Mouse (Mus musculus) forebrain, embryonic 15.5 days (tissue): Measurements from ENCODE around the gene Il18. TPM values are rescaled to one million over a fixed set of nuclear protein-coding genes. Genes with fewer than 3 reads are reported as not detected.
A peak's percentile ranks its signal among the peaks of the same experiment; 100 is the strongest.

Source experiments
- ATAC-seq: fragments of 200-750 bp; cut with Nextera tagmentation; replicated peaks from 2 replicates; pipeline ENCODE4 v1.8.0; 2017; ENCODE audit warnings: mild to moderate bottlenecking, moderate TSS enrichment, moderate library complexity
- H3K27ac ChIP-seq: fragments of 300-500 bp; sonication (generic); replicated peaks from 2 replicates; pipeline ENCODE4 v1.5.1; 2015; ENCODE audit warnings: mild to moderate bottlenecking, inconsistent platforms
- H3K27me3 ChIP-seq: fragments of 300-500 bp; sonication (generic); 2 replicates; pipeline ENCODE4 v1.6.1; 2015; ENCODE audit warnings: inconsistent platforms
- H3K36me3 ChIP-seq: fragments of 300-500 bp; sonication (generic); 2 replicates; pipeline ENCODE4 v1.6.1; 2015; ENCODE audit warnings: mild to moderate bottlenecking, inconsistent platforms
- H3K4me1 ChIP-seq: fragments of 300-500 bp; sonication (generic); 2 replicates; pipeline ENCODE4 v1.6.1; 2015; ENCODE audit warnings: inconsistent platforms
- H3K4me2 ChIP-seq: fragments of 300-500 bp; sonication (generic); replicated peaks from 2 replicates; pipeline ENCODE4 v1.6.1; 2015; ENCODE audit warnings: mild to moderate bottlenecking, inconsistent platforms
- H3K4me3 ChIP-seq: fragments of 300-500 bp; sonication (generic); 2 replicates; pipeline ENCODE4 v1.5.1; 2015; ENCODE audit warnings: mild to moderate bottlenecking, inconsistent platforms
- H3K9ac ChIP-seq: fragments of 300-500 bp; sonication (generic); replicated peaks from 2 replicates; pipeline ENCODE4 v1.6.1; 2015; ENCODE audit warnings: mild to moderate bottlenecking, inconsistent platforms
- H3K9me3 ChIP-seq: fragments of 300-500 bp; sonication (generic); 2 replicates; pipeline ENCODE4 v1.6.1; 2016; ENCODE audit warnings: inconsistent platforms
- WGBS: fragments of 180-500 bp; shearing (Covaris S2); methylation state at CpG from one replicate; pipeline ENCODE4 v1.1.7; 2015; ENCODE audit warnings: mixed read lengths; 5-methylcytosine and 5-hydroxymethylcytosine counted together
- polyA plus RNA-seq: library from polyadenylated mRNA; unstranded; fragments of >200 nt; fragmentation: Nextera tagmentation; extraction: Ambion mirVana; gene quantifications from 2 replicates; pipeline ENCODE4 v1.2.1, GENCODE M21; 2015

Gene Il18
- polyA plus RNA-seq, 1 experiment from 2014 or later: 16.5 TPM

DNA sequence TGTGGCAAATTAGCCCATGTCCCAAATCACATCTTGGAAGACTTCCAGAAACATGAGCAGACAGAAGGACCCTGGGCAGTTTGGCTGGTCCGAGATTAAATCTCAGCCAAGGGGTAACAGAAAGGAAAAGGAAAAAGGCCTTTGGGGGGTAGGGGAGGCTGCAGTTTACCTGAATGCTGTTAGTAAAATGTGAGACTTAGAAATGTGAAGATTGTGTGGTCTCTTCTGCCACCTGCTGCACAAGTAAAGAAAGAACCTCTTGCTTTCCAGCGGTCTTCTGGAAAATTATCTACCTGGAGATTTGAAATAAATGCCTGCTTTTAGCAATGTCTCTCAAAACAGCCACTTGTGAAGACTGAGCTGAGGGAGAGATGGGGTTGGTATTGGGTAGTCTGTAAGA lies 23.7 kb upstream of the Il18 start:
- H3K4me2 ChIP-seq: no peak overlapping the region
- no peaks in the 10 kb centered on the region for H3K36me3 ChIP-seq
- H3K4me3 ChIP-seq: no peak overlapping the region
- peaks cover 9% of the 10 kb centered on the region for H3K4me1 ChIP-seq
- no peaks in the 10 kb centered on the region for H3K27me3 ChIP-seq
- no peak overlapping the region for H3K27ac ChIP-seq
- no peak overlapping the region for H3K9ac ChIP-seq
- no peaks in the 10 kb centered on the region for H3K9me3 ChIP-seq
- 15% methylated on average over 2 of the region's 2 CpGs for WGBS
- no peak for ATAC-seq

GRCm38 (mm10) chr9:50533328-50533727 lies 21.3 kb upstream of the Il18 start:
- Histone ChIP-seq H3K9me3 (no peaks in the 10 kb centered on the region), H3K27ac (no peak overlapping the region), H3K4me2 (no peak overlapping the region), H3K9ac (no peak overlapping the region), H3K36me3 (no peaks in the 10 kb centered on the region), H3K4me1 (no peaks in the 10 kb centered on the region), H3K4me3 (no peak overlapping the region), H3K27me3 (no peaks in the 10 kb centered on the region)
- WGBS: 82% methylated on average over 11 of the region's 11 CpGs
- ATAC-seq: no peak

GRCm38 (mm10) chr9:50533791-50534190 lies 20.8 kb upstream of the Il18 start:
- no peak overlapping the region for H3K4me2 ChIP-seq
- H3K36me3 ChIP-seq: no peaks in the 10 kb centered on the region
- H3K27me3 ChIP-seq: no peaks in the 10 kb centered on the region
- H3K4me1 ChIP-seq: no peaks in the 10 kb centered on the region
- 74% methylated on average over 3 of the region's 3 CpGs for WGBS
- no peaks in the 10 kb centered on the region for H3K9me3 ChIP-seq
- no peak overlapping the region for H3K9ac ChIP-seq
- ATAC-seq: no peak
- no peak overlapping the region for H3K4me3 ChIP-seq
- no peak overlapping the region for H3K27ac ChIP-seq

GRCm38 (mm10) chr9:50535930-50536329 lies 18.7 kb upstream of the Il18 start:
- Histone ChIP-seq H3K9ac (no peak overlapping the region), H3K9me3 (no peaks in the 10 kb centered on the region), H3K4me1 (peaks cover 8% of the 10 kb centered on the region), H3K27ac (no peak overlapping the region), H3K4me2 (no peak overlapping the region), H3K36me3 (no peaks in the 10 kb centered on the region), H3K4me3 (no peak overlapping the region), H3K27me3 (no peaks in the 10 kb centered on the region)
- no peak for ATAC-seq
- 81% methylated on average over 5 of the region's 5 CpGs for WGBS

DNA sequence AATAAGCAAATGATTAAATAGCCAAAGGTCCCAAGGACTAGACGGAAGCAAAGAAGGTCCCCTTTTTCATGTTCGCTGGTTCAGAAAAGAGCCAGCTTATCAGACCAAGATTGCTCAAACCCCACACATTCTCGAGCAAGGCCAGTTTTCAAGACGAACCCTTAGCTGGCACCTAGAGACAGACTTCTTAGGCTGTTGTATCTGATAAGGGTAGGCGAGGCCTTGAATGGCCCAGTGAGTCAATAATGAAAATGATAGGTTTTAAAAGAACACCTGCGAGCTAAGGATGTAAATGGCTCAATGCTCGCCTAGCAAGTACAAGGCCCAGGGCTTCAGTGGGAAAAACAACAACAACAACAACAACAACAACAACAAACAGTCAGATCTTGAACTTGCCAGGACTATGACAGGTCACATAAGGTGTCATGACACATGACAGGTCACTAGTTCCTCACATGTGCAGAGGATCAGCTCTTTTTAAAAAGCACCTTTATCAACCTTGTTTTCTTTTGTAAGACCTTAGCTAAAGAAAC lies 18.0 kb upstream of the Il18 start:
- 87% methylated on average over 7 of the region's 7 CpGs for WGBS

DNA sequence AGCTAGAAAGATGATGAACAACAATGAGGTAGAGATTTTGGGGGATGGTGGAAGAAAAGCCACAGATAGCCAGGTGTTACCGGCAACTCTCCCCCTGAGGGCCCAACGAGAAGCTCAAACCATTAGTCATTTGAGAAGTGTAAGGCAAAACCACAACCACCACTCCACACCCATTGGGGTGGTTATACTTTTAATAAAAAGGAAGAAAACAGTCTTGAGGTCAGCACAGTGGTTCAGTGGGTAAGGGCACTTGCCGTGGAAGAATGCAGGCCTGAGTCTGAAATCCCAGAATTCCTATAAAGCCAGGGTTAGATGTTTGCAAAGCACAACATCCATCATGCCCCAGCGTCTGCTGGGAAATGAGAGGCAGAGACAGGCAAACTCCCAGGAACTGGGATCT lies 17.3 kb upstream of the Il18 start:
- H3K4me3 ChIP-seq: no peak overlapping the region
- peaks cover 8% of the 10 kb centered on the region for H3K4me1 ChIP-seq
- ATAC-seq: no peak
- H3K27me3 ChIP-seq: no peaks in the 10 kb centered on the region
- no peak overlapping the region for H3K27ac ChIP-seq
- 78% methylated on average over 4 of the region's 4 CpGs for WGBS
- H3K36me3 ChIP-seq: no peaks in the 10 kb centered on the region
- H3K9me3 ChIP-seq: no peaks in the 10 kb centered on the region
- H3K9ac ChIP-seq: no peak overlapping the region
- no peak overlapping the region for H3K4me2 ChIP-seq

More for the DNA sequence above, 18.0 kb upstream of the Il18 start:
- no peaks in the 10 kb centered on the region for H3K9me3 ChIP-seq
- H3K27ac ChIP-seq: no peak overlapping the region
- no peaks in the 10 kb centered on the region for H3K36me3 ChIP-seq
- no peak for ATAC-seq
- no peak overlapping the region for H3K4me3 ChIP-seq
- no peaks in the 10 kb centered on the region for H3K27me3 ChIP-seq
- H3K4me1 ChIP-seq: peaks cover 8% of the 10 kb centered on the region
- H3K9ac ChIP-seq: no peak overlapping the region
- no peak overlapping the region for H3K4me2 ChIP-seq

GRCm38 (mm10) chr9:50540170-50540569 lies 14.5 kb upstream of the Il18 start:
- Histone ChIP-seq H3K9ac (no peak overlapping the region), H3K4me1 (peaks cover 8% of the 10 kb centered on the region), H3K4me2 (peak overlapping the region; percentile 26), H3K4me3 (0 out of 2 replicates have a peak overlapping the region, but pooled peaks have one; percentile 2), H3K36me3 (no peaks in the 10 kb centered on the region), H3K9me3 (no peaks in the 10 kb centered on the region), H3K27ac (no peak overlapping the region), H3K27me3 (no peaks in the 10 kb centered on the region)
- no peak for ATAC-seq
- 37% methylated on average over 7 of the region's 7 CpGs for WGBS

GRCm38 (mm10) chr9:50542401-50542800 lies 12.2 kb upstream of the Il18 start:
- Histone ChIP-seq H3K27ac (no peak overlapping the region), H3K4me3 (no peak overlapping the region), H3K36me3 (no peaks in the 10 kb centered on the region), H3K9me3 (no peaks in the 10 kb centered on the region), H3K4me1 (peaks cover 8% of the 10 kb centered on the region), H3K4me2 (no peak overlapping the region), H3K9ac (no peak overlapping the region), H3K27me3 (no peaks in the 10 kb centered on the region)
- 74% methylated on average over 9 of the region's 9 CpGs for WGBS
- ATAC-seq: no peak

DNA sequence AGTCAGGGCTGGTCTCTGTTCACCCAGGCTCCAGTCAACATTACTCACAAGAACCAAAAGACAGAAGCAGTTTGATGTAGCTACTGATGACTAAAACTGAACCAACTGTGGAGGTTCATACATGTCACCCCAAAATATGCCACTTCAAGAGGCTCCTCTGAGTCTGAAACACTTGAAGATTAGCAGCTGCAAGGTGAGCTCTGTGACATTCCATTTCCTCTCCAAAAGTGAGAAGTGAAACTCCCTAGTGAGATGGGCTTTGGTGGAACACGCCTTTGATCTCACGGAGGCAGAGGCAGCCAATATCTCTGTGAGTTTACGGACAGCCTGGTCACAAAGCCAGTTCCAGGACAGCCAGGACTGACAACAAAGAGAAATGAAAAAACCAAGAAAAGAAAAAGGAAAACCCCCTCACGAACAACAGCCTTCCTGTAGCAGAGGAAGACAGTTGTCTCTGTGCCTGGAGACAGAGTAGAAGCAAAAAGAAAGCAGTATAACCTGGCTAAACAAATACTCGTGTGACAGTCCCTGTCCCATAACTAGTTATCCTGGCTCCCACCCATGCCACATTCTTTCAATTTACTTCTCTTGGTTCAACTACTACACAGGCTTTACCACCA lies 6.7 kb upstream of the Il18 start:
- no peaks in the 10 kb centered on the region for H3K36me3 ChIP-seq
- ATAC-seq: no peak
- 62% methylated on average over 5 of the region's 5 CpGs for WGBS
- no peak overlapping the region for H3K4me2 ChIP-seq
- no peak overlapping the region for H3K27ac ChIP-seq
- H3K9me3 ChIP-seq: no peaks in the 10 kb centered on the region
- no peak overlapping the region for H3K9ac ChIP-seq
- H3K4me1 ChIP-seq: no peaks in the 10 kb centered on the region
- no peak overlapping the region for H3K4me3 ChIP-seq
- no peaks in the 10 kb centered on the region for H3K27me3 ChIP-seq

DNA sequence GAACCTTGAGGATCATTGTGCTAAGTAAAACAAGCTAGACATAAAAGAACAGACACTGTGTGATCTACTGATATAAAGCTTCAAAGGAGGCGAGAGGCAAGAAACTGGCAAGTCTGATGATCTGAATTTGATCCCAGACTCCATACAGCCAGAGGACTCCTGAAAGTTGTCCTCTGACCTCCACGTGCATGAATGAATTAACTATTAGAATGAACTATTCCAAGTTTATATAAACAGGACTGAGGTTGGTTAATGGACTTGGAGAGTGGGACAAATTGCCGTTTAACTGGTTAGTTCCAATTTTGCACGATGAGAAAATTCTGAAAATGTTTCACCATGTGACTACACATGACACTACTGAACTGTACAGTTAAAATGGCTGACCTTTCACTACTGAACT lies 5.7 kb upstream of the Il18 start:
- Histone ChIP-seq H3K36me3 (no peaks in the 10 kb centered on the region), H3K9me3 (no peaks in the 10 kb centered on the region), H3K9ac (no peak overlapping the region), H3K27me3 (no peaks in the 10 kb centered on the region), H3K4me3 (no peak overlapping the region), H3K4me1 (peaks cover under 1% of the 10 kb centered on the region; the same call in 1 of the 2 replicates), H3K4me2 (no peak overlapping the region), H3K27ac (no peak overlapping the region)
- 82% methylated on average over 4 of the region's 4 CpGs for WGBS
- no peak for ATAC-seq

DNA sequence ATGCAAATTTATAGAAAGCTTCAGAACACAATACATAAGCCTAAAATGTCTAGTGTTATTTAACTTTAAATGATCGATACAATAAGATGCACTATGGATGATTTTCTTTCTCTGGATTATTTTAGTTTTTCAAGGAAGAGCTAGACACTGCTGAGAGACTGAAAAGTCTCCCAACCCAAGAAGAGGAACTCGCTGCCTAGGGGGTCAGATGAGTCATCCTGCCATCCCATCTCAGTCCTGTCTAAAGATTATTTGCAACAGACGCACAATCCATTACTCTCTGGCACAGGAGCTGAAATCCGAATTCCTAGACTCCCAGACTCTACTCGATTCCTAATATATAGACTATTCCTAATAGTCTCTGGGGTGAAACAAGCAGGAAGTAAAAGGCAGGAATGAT lies 2.4 kb upstream of the Il18 start:
- Histone ChIP-seq H3K9me3 (no peaks in the 10 kb centered on the region), H3K4me1 (peaks cover 14% of the 10 kb centered on the region), H3K9ac (no peak overlapping the region), H3K27me3 (no peaks in the 10 kb centered on the region), H3K27ac (no peak overlapping the region), H3K36me3 (no peaks in the 10 kb centered on the region), H3K4me3 (no peak overlapping the region), H3K4me2 (no peak overlapping the region)
- no peak for ATAC-seq
- 91% methylated on average over 5 of the region's 5 CpGs for WGBS

GRCm38 (mm10) chr9:50553547-50553946 lies 1.1 kb upstream of the Il18 start:
- Histone ChIP-seq H3K9me3 (no peaks in the 10 kb centered on the region), H3K4me1 (peaks cover 14% of the 10 kb centered on the region), H3K4me3 (no peak overlapping the region), H3K9ac (no peak overlapping the region), H3K36me3 (no peaks in the 10 kb centered on the region), H3K27me3 (no peaks in the 10 kb centered on the region), H3K4me2 (no peak overlapping the region), H3K27ac (no peak overlapping the region)
- WGBS: 92% methylated on average over 2 of the region's 2 CpGs
- ATAC-seq: no peak

DNA sequence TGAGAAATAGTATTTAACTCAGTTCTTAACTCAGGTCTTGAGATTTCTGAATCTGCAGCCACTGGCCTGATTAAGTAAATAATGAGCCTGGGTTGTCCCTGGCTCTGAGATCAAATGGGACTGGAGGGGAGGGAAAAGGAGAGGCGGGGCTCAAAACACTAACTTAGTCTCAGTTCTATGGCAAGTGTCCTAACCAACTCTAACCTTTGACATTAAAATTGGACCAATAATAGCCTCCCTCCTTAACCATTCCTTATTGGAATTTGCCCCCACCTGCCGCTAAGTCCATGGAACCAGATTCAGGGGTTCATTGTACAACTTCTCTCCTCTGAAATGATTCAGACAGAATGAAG lies 443 bp downstream of the Il18 start, which contains the start of gene Bco2:
TSS of gene Bco2 (minus strand) at position 88 of the 353 bp plus-strand sequence.
- Histone ChIP-seq H3K4me3 (peak within 1 kb of the TSS; percentile 29), H3K4me2 (peak within 1 kb of the TSS; percentile 43), H3K9ac (peak within 1 kb of the TSS; percentile 16; the same call in 1 of the 2 replicates), H3K27ac (peak within 1 kb of the TSS; percentile 83), H3K4me1 (peaks cover 14% of the 10 kb centered on the region), H3K36me3 (no peaks in the 10 kb centered on the region), H3K27me3 (no peaks in the 10 kb centered on the region), H3K9me3 (no peaks in the 10 kb centered on the region)
- WGBS: 0% methylated on average over 2 of the region's 2 CpGs
- ATAC-seq: 0 out of 2 replicates have a peak, but pooled peaks have one; percentile 26
